Mouse (Mus musculus): ENCODE data around the gene Slc44a1.

- TF ChIP-seq CTCF (IDR thresholded peaks at IDR 0.05; ENCODE audit: extremely low read depth, insufficient read length, insufficient replicate concordance, low read depth, low read length), result no peak
- no peak for TF ChIP-seq POLR2A (IDR thresholded peaks at IDR 0.05; ENCODE audit: low read depth, low read length)
Measured at GRCm38 (mm10) chr4:53430522-53430921, 9.7 kb upstream of the Slc44a1 start.

Measured in small intestine, adult 2 months (tissue).